Mouse (Mus musculus) MEL (cell line): ENCODE measurements at regions not wholly inside any gene's neighbourhood (a gene's known extent, or its start where the extent isn't known, plus 50 kb on each side); places are given as distances from the start of the nearest gene placed in this dataset.

ENCODE experiments used
- DNase-seq: peaks from one replicate; pipeline ENCODE4 v3.0.0; 2011; ENCODE audit warnings: low read depth, low spot score
- H3K27ac ChIP-seq: 2 replicates; pipeline ENCODE4 v1.5.1; 2012; ENCODE audit warnings: low read depth, mild to moderate bottlenecking, control low read depth, low read length, moderate library complexity; ENCODE audit not compliant: control insufficient read depth
- H3K27me3 ChIP-seq, 2 experiments: fragments of 150-350 bp in 1 of 2; sonication (generic) in 1 of 2; 2 replicates each; pipeline ENCODE4 v1.6.1; 2012; ENCODE audit warnings: low read length in 2 of 2, mild to moderate bottlenecking in 2 of 2, improper control_type of control experiment in 1 of 2, moderate library complexity in 1 of 2; ENCODE audit not compliant: insufficient read depth in 2 of 2, control insufficient read depth in 1 of 2
- H3K36me3 ChIP-seq, 2 experiments: 2 replicates each; pipeline ENCODE4 v1.6.1; 2012 to 2014; ENCODE audit warnings: low read length in 2 of 2, improper control_type of control experiment in 1 of 2, inconsistent platforms in 1 of 2, mild to moderate bottlenecking in 1 of 2; ENCODE audit not compliant: insufficient read depth in 2 of 2, control insufficient read depth in 1 of 2
- H3K4me1 ChIP-seq, 2 experiments: fragments of 150-350 bp in 1 of 2; sonication (generic) in 1 of 2; 2 replicates each; pipeline ENCODE4 v1.6.1; 2012; ENCODE audit warnings: low read length in 2 of 2, improper control_type of control experiment in 1 of 2, mild to moderate bottlenecking in 1 of 2; ENCODE audit not compliant: insufficient read depth in 2 of 2, control insufficient read depth in 1 of 2
- H3K4me3 ChIP-seq, 2 experiments: fragments of 150-350 bp in 1 of 2; sonication (generic) in 1 of 2; 2 replicates each; pipeline ENCODE4 v1.5.1; 2012; ENCODE audit warnings: low read depth in 2 of 2, low read length in 2 of 2, mild to moderate bottlenecking in 2 of 2, moderate library complexity in 2 of 2, control low read depth in 1 of 2, improper control_type of control experiment in 1 of 2; ENCODE audit not compliant: control insufficient read depth in 1 of 2, insufficient read depth in 1 of 2
- H3K79me2 ChIP-seq: 2 replicates; pipeline ENCODE4 v1.6.1; 2012; ENCODE audit warnings: mild to moderate bottlenecking, low read length, moderate library complexity; ENCODE audit not compliant: control insufficient read depth, poor library complexity, insufficient read depth
- H3K9ac ChIP-seq: 2 replicates; pipeline ENCODE4 v1.6.1; 2012; ENCODE audit warnings: low read depth, mild to moderate bottlenecking, control low read depth, low read length, moderate library complexity; ENCODE audit not compliant: control insufficient read depth, poor library complexity, severe bottlenecking
- H3K9me3 ChIP-seq: fragments of 150-350 bp; sonication (generic); replicated peaks from 2 replicates; pipeline ENCODE4 v1.6.1; 2012; ENCODE audit warnings: mild to moderate bottlenecking, low read length, improper control_type of control experiment, moderate library complexity; ENCODE audit not compliant: insufficient read depth
- CHD2 ChIP-seq: IDR thresholded peaks from 2 replicates; pipeline ENCODE4 v1.6.1; 2011; ENCODE audit warnings: low read length, improper control_type of control experiment
- E2F4 ChIP-seq: IDR thresholded peaks from 2 replicates; pipeline ENCODE4 v1.6.1; 2011; ENCODE audit warnings: low read depth, low read length, improper control_type of control experiment, borderline replicate concordance
- ELF1 ChIP-seq: IDR thresholded peaks from 2 replicates; pipeline ENCODE4 v1.6.1; 2014; ENCODE audit warnings: low read depth, mild to moderate bottlenecking, inconsistent platforms, low read length, improper control_type of control experiment, moderate library complexity
- EP300 ChIP-seq, 2 experiments: IDR thresholded peaks; 2 replicates each; pipeline ENCODE4 v1.6.1; 2011; ENCODE audit warnings: improper control_type of control experiment in 2 of 2, low read length in 2 of 2, low read depth in 1 of 2, mild to moderate bottlenecking in 1 of 2
- ETS1 ChIP-seq: IDR thresholded peaks from 2 replicates; pipeline ENCODE4 v1.6.1; 2012; ENCODE audit warnings: low read depth, mild to moderate bottlenecking, inconsistent platforms, low read length, improper control_type of control experiment, moderate library complexity
- GABPA ChIP-seq: IDR thresholded peaks from 2 replicates; pipeline ENCODE4 v1.6.1; 2012; ENCODE audit warnings: low read depth, mild to moderate bottlenecking, inconsistent platforms, low read length, improper control_type of control experiment, moderate library complexity
- GATA1 ChIP-seq: IDR thresholded peaks from 2 replicates; pipeline ENCODE4 v1.6.1; 2011; ENCODE audit warnings: low read depth, low read length, improper control_type of control experiment
- JUND ChIP-seq: IDR thresholded peaks from 2 replicates; pipeline ENCODE4 v1.6.1; 2011; ENCODE audit warnings: low read depth, mild to moderate bottlenecking, improper control_type of control experiment, low read length
- MAZ ChIP-seq: IDR thresholded peaks from 2 replicates; pipeline ENCODE4 v1.6.1; 2012; ENCODE audit warnings: low read depth, mild to moderate bottlenecking, inconsistent platforms, low read length, improper control_type of control experiment
- MXI1 ChIP-seq: IDR thresholded peaks from 2 replicates; pipeline ENCODE4 v1.6.1; 2011; ENCODE audit warnings: mild to moderate bottlenecking, low read depth, low read length, improper control_type of control experiment
- MYB ChIP-seq: IDR thresholded peaks from 2 replicates; pipeline ENCODE4 v1.6.1; 2011; ENCODE audit warnings: mild to moderate bottlenecking, low read depth, low read length, improper control_type of control experiment
- NRF1 ChIP-seq: IDR thresholded peaks from 2 replicates; pipeline ENCODE4 v1.6.1; 2014; ENCODE audit warnings: low read depth, mild to moderate bottlenecking, inconsistent platforms, low read length, improper control_type of control experiment, moderate library complexity; ENCODE audit not compliant: poor library complexity, insufficient read depth, severe bottlenecking
- POLR2AphosphoS5 ChIP-seq: IDR thresholded peaks from 2 replicates; pipeline ENCODE4 v1.6.1; 2012; ENCODE audit warnings: low read depth, borderline replicate concordance, mild to moderate bottlenecking, inconsistent platforms, low read length, moderate library complexity, mixed read lengths
- RCOR1 ChIP-seq: IDR thresholded peaks from 2 replicates; pipeline ENCODE4 v1.6.1; 2012; ENCODE audit warnings: low read depth, mild to moderate bottlenecking, inconsistent platforms, low read length, improper control_type of control experiment
- ZC3H11A ChIP-seq: IDR thresholded peaks from 2 replicates; pipeline ENCODE4 v1.6.1; 2012; ENCODE audit warnings: low read depth, mild to moderate bottlenecking, inconsistent platforms, low read length, improper control_type of control experiment
- ZMIZ1 ChIP-seq: IDR thresholded peaks from 2 replicates; pipeline ENCODE4 v1.6.1; 2012; ENCODE audit warnings: low read depth, mild to moderate bottlenecking, inconsistent platforms, low read length, improper control_type of control experiment, moderate library complexity

DNA sequence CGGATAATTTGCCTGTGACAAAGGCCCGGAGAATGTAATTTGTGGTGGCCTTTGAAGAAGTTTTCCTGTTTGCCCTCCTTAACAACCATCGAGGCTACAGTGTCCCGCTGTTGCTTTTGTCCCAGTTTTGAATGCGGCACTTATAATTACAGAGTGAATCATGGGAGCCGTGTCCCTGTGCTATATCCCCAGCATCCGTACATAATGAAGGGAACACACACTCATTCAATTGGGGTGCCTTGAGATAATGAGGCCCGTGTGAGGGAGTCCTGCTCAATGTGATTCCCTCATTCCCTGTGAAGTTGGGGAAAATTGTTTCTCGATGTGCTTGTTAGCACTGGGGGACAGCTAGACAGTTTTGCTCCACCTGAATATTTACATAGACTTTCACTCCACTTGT, 528.9 kb upstream of the Tenm3 start:
- no peak overlapping the region for H3K9ac ChIP-seq
- H3K27ac ChIP-seq, result no peak overlapping the region
- no peak for TF ChIP-seq GATA1
- no peak for TF ChIP-seq CHD2
- no peak for TF ChIP-seq E2F4
- TF ChIP-seq EP300 (IDR thresholded peaks at IDR 0.05; ENCODE audit: low read depth in 1 of 2, low read length in 2 of 2), result no peak
- no peaks in the 10 kb centered on the region for H3K79me2 ChIP-seq
- H3K27me3 ChIP-seq, result no peaks in the 10 kb centered on the region
- H3K36me3 ChIP-seq, result no peaks in the 10 kb centered on the region
- no peak for DNase-seq
- no peak overlapping the region for H3K4me3 ChIP-seq
- no peaks in the 10 kb centered on the region for H3K4me1 ChIP-seq
- H3K9me3 ChIP-seq, result no peaks in the 10 kb centered on the region

DNA sequence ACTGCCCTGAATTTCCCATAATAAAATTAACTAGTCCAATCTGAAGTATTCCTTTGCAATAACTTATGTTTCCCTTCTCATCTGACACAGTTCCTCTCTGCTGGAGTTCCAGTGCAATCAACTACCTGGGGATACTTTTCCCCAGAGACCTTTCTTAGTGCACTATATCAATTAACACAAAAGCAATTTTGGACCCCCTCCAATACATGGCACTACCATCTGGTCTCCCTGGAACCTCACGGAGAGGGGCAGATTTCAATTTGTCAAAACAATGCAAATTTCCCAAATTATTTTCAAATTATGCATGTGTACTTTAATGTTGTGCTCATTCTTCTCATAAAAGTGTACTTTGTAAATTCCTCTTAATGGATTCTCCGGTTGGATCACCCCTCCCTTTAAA, 518.9 kb upstream of the Tenm3 start:
- Histone ChIP-seq H3K4me1 (no peaks in the 10 kb centered on the region), H3K9me3 (no peaks in the 10 kb centered on the region), H3K4me3 (no peak overlapping the region)
- TF ChIP-seq MXI1, result no peak
- no peak for TF ChIP-seq RCOR1
- no peak for TF ChIP-seq NRF1
- TF ChIP-seq MYB, result no peak
- no peak for TF ChIP-seq ZMIZ1
- no peak for TF ChIP-seq ELF1
- no peak for TF ChIP-seq JUND
- no peak for TF ChIP-seq E2F4
- TF ChIP-seq MAZ, result no peak
- TF ChIP-seq POLR2AphosphoS5, result no peak
- TF ChIP-seq GABPA, result no peak
- no peak for TF ChIP-seq ZC3H11A
- no peak for TF ChIP-seq ETS1
- TF ChIP-seq EP300 (IDR thresholded peaks at IDR 0.05; ENCODE audit: low read depth in 1 of 2, low read length in 2 of 2), result no peak
- TF ChIP-seq, all 39 proteins: peak for 0
- Histone ChIP-seq H3K36me3 (no peaks in the 10 kb centered on the region), H3K27ac (no peak overlapping the region), H3K9ac (no peak overlapping the region), H3K27me3 (no peaks in the 10 kb centered on the region), H3K79me2 (no peaks in the 10 kb centered on the region)
- DNase-seq, result no peak

DNA sequence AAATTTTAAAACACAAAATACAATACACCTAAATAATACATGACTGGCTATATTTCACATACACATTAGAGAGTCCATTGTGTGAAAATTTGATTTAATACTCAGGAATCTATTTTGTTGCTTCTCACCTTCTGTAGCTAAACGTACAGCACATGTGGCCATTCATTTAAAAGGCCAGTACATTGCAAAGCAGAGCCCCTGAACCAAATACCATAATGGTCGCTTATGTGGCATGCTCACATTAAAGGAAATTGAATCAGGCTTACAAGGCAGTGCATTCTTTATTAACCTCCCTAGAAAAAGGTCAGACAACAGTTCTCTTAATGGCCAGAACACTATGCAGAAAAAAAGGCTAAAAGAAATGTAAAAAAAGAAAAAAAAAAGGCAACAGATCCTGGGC, 517.7 kb upstream of the Tenm3 start:
- Histone ChIP-seq H3K9me3 (no peaks in the 10 kb centered on the region), H3K27ac (no peak overlapping the region), H3K79me2 (no peaks in the 10 kb centered on the region), H3K4me3 (no peak overlapping the region), H3K9ac (no peak overlapping the region), H3K36me3 (no peaks in the 10 kb centered on the region), H3K4me1 (no peaks in the 10 kb centered on the region), H3K27me3 (no peaks in the 10 kb centered on the region)
- no peak for DNase-seq
- TF ChIP-seq ZMIZ1, result no peak
